Mouse (Mus musculus) MEL-GATA-1-ER (cell line): ENCODE measurements around the gene Tbx4.

Experiments
- DNase-seq: peaks from one replicate; pipeline ENCODE4 v3.0.0-alpha.2; 2012; ENCODE audit warnings: low read depth; ENCODE audit errors: extremely low read depth

Gene Tbx4

GRCm38 (mm10) chr11:85896335-85896985, 10.2 kb downstream of the Tbx4 start:
- DNase-seq = no peak

DNA sequence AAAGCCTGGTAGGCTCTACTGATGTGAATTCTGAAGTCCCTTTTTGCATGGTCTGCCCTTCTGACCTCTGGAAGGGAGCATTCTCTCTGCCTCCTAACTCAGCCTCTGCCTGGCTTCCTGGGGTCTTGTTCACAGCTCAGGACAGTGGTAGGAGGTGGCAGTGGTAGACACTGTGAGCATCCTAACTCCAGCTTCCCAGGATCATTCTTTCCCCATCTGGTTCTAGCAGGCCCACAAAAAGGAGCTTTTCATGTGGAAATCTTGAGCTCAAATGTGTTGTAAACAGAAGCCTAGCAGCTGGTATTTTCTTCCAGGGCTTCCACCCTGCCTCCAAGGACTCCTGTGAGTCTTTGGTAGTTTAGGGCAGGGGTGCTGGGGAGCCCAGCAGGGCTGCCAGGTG, 14.1 kb downstream of the Tbx4 start:
- DNase-seq = no peak

GRCm38 (mm10) chr11:85909514-85909913, 23.3 kb downstream of the Tbx4 start:
- DNase-seq = no peak

DNA sequence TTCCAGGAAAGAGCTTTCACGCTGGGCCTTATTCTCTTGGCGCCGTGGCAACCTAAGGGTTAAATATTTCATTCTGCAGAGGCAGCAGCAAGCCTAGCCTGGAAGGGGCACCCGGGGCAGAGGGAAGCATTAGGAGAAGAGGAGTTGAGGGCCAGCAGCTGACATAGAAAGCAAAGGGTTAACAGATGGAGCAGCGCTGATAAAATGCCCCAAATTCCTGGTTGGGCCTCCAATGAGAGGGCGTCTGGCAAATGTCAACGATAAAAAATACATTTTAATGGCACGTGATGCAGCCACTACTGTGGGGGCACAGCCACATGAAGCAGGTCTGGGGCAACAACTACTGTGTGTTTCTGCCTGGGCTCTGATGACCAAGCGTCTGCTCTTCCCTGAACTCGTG, 23.9 kb downstream of the Tbx4 start:
- DNase-seq = no peak

- DNase-seq = no peak
Observed at GRCm38 (mm10) chr11:85913506-85913905, 27.3 kb downstream of the Tbx4 start.

- DNase-seq = no peak
Observed at GRCm38 (mm10) chr11:85917091-85917992, 31.1 kb downstream of the Tbx4 start.

DNA sequence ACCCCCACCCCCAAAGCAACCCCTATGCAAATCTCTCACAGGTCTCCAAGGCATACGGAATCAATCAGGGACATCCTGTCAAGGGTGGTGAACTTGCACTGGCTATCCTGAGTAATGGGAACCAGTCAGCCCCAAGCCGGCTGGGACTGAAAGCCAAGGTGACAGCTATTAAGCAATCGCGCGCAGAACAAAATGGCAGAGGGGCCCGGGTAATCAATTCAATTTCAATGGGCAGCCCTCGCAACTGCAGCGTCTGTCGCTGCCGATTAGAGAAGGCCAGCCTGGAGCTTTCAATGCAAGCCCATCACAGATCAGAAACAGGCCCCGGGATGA, 31.7 kb downstream of the Tbx4 start:
- no peak for DNase-seq

DNA sequence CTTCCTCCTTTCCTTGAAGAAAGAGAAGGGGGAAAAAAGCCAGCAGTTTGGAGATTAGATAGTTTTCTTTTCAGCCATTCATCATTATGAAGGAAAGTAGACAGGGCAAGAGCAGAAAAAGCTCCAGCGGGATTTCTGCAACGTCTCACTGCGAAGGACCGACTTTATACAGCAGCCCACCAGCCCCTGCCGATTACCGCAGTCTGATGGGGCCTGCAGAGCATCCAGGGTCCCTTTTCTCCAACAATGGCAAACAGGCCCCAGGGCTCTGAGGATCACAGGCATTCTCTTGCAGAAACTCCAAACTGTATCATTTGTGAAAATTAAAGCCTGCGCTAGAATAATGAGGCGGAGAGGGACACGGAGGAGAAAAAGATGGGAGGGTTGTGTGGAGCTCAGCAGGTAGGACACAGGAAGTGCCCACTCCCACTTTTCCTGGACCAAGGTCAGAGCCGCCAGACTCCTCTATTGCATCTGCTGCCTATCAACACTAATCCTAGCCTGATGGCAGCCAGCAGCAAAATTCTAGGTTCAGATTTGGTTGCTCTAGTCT, 32.2 kb downstream of the Tbx4 start:
- DNase-seq = no peak

- DNase-seq = peak; percentile 50
Observed at GRCm38 (mm10) chr11:85925294-85925743, 39.1 kb downstream of the Tbx4 start.

- no peak for DNase-seq
Observed at GRCm38 (mm10) chr11:85926287-85926764, 40.1 kb downstream of the Tbx4 start.

DNA sequence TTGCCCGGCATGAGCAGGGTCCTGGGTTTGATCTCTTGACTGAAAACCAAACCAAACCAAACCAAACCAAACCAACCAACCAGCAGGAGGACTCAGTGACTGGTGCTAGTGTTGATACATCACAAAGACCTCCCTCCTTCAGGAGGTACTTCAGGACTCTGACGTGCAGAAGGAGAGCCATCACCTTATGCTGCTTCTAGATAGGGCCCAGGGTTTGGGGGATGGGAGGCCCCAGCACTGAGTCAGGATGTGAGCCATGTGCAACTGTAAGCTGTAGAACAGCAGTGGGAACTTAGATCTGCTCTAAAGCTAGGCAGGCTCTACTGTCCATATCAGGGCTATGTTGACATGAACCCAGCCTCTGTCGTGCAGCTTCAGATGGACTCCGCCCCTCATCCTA, 41.9 kb downstream of the Tbx4 start:
- peak; percentile 47 for DNase-seq

DNA sequence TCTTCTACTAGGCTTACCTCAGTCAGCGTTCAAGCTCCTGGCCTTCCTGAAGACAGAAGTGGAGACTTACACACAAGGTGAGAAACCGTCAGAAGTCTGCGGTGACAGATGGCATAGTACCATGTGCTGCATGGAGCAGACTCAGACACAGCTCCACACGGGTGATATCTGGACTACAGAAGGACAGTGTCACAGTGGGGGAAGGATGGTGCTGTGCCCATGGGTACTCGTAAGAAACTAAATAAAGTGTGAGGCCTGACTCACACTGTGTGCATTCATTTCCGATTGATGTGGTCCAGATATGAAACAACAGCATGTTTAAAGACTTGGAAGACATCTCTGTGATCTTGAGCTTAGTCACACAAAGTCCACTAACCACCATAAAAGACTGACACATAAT, 43.4 kb downstream of the Tbx4 start:
- DNase-seq = no peak

DNA sequence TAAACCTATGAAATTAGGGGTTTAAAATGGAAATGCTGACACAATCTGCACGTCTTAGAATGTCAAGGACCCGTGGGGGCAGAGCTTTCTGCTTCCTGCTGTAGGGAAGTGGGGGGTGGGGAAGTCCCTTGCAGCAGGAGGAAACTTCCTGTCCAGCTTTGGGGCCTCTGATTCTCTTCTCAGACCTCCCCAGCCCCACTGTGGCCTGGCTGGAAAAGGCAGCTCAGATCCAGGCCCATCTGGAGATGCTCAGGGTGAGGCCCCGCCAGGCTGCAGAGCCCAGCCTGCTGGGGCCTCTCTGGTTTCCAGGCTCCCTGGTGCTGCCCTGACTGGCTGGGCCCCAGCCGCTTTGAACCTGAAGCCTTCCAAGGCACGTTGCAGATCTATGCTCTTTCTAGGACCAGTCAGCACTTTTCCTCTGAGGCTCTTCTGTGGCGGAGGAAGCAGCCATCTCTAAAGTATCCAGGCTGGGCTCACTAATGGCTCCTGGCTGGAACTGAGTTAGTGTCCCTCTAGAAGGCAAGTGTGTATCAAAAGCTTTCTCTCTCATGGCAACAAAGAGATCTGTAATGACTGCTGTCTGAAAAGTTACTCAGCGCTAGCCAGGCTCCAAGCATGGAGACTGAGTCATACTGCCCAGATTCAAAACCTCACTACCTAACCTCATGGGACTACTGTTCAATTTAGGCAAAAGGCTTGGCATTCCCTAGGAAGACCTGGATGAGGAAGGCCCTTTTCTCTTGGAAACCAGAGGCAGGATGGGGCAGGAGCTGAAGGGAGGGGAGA, 55.8 kb downstream of the Tbx4 start:
- no peak for DNase-seq

GRCm38 (mm10) chr11:85948765-85949164, 62.5 kb downstream of the Tbx4 start:
- DNase-seq = no peak

- DNase-seq = no peak
Observed at GRCm38 (mm10) chr11:85949749-85950148, 63.5 kb downstream of the Tbx4 start.

DNA sequence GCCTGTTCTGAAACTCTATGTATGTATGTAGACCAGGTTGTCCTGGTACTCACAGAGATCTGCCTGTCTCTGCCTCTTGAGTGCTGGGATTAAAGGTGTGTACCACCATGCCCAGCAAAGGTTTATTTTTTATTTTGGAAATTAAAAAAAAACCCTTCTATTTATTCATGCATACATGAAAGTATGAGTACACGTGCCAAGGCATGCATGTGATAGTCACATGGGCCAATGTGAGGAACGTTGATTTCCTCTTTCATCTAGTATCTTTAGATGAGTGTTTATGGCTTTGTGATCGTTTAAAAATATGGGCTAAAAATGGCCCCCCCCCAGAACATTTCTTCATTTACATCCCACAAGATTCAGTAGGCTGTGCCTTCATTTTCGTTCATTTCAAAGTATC, 66.3 kb downstream of the Tbx4 start:
- DNase-seq = no peak

DNA sequence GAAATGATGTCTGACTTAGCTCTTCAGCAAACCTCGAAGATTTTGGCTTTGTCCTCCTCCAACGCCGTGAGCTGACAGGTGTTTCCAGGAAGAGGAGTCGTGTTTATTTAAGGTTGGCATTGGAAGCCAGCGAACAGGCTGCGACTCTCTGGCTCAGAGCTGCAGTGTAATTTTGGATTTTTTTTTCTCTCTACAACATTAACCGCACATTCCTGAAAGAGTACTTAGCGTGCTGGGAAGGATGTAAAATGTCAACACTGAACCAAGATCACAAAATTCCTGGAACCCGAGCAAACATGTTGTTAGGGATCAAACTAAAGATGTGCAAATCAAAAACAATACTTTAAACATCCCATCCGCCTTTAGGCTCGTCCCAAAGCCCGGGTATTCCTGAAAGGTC, 69.4 kb downstream of the Tbx4 start:
- no peak for DNase-seq

DNA sequence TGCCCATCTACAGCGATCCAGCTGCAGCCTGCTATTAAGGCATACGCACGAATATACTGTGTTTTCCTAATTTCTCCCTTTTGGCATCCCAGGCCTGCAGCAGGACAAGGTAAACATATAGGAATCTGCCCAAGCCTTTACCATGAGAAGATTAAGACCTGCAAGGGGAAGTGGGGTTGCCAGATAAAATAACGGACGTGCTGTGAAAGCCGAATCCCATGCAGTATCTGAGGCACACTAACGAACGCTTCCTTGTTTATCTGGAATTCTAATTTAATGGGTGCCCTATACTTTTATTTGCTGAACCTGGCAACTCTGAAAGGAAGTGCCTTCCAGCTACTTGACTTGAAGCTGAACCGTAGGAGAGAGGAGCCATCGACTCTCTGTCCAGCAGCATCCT, 70.2 kb downstream of the Tbx4 start:
- DNase-seq = peak; percentile 74

- DNase-seq = peak; percentile 70
Observed at GRCm38 (mm10) chr11:85956950-85957778, 70.9 kb downstream of the Tbx4 start.

DNA sequence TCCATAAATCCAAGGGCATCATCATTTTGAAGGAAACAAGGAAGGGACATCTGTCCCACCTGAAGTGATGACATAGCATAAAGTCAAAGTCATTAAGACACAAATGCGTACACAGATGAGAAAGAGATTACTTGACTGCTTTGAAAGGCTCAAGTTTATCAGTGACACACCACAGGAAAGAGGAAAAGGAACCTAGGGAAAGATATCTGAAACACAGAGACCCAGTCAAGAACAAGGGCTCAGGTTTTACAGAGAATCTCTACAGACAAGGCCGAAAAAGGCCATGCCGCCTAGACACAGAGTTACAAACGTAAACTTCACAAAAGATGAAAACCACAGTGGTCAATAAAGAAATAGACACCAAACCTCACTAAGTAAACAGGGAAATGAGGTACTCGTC, 73.6 kb downstream of the Tbx4 start:
- peak; percentile 71 for DNase-seq

DNA sequence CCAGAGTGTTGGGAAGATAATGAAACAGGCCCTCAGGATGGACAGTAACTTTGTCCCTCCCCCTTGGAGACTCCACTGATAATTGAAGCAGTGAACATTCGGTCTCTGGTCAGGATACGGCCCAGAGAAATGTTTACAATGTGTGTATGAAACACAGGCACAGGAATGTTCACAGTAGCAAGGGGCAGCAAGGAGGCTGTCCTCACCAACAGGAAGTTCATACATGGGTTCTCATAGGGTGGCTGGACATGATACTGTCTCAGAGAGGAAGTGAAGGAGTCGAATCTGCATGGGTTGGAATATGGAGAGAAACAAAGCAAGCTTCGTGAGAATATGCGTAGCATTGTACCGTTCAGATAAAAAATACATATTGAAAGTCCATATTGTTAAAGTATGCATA, 74.1 kb downstream of the Tbx4 start:
- DNase-seq = peak; percentile 89
